Mouse (Mus musculus) lung, postnatal 0 days (tissue): ENCODE measurements around the gene Wbp11. TPM values are rescaled to one million over a fixed set of nuclear protein-coding genes. Genes with fewer than 3 reads are reported as not detected.

ENCODE experiments used
- ATAC-seq: fragments of 200-750 bp; cut with Nextera tagmentation; 2 replicates; pipeline ENCODE4 v1.8.0; 2017; ENCODE audit warnings: moderate library complexity
- DNase-seq: peaks from one replicate; pipeline ENCODE4 v3.0.0-alpha.2; 2016; ENCODE audit warnings: low spot score
- H3K27ac ChIP-seq: fragments of 300-500 bp; sonication (generic); 2 replicates; pipeline ENCODE4 v1.5.1; 2014; ENCODE audit warnings: antibody characterized with exemption, mild to moderate bottlenecking, low read length, mixed read lengths
- H3K27me3 ChIP-seq: fragments of 300-500 bp; sonication (generic); replicated peaks from 2 replicates; pipeline ENCODE4 v1.6.1; 2014; ENCODE audit warnings: low read length, mixed read lengths; ENCODE audit not compliant: insufficient read depth
- H3K36me3 ChIP-seq: fragments of 300-500 bp; sonication (generic); 2 replicates; pipeline ENCODE4 v1.6.1; 2014; ENCODE audit warnings: low read length, mixed read lengths; ENCODE audit not compliant: insufficient read depth
- H3K4me1 ChIP-seq: fragments of 300-500 bp; sonication (generic); 2 replicates; pipeline ENCODE4 v1.6.1; 2014; ENCODE audit warnings: antibody characterized with exemption, low read depth, low read length, mixed read lengths; ENCODE audit not compliant: insufficient read depth
- H3K4me2 ChIP-seq: fragments of 300-500 bp; sonication (generic); replicated peaks from 2 replicates; pipeline ENCODE4 v1.6.1; 2014; ENCODE audit warnings: low read depth, mild to moderate bottlenecking, low read length, moderate library complexity, mixed read lengths
- H3K4me3 ChIP-seq: fragments of 300-500 bp; sonication (generic); 2 replicates; pipeline ENCODE4 v1.5.1; 2014; ENCODE audit warnings: low read depth, low read length
- H3K9ac ChIP-seq: fragments of 300-500 bp; sonication (generic); replicated peaks from 2 replicates; pipeline ENCODE4 v1.6.1; 2014; ENCODE audit warnings: low read depth, mild to moderate bottlenecking
- H3K9me3 ChIP-seq: fragments of 300-500 bp; sonication (generic); 2 replicates; pipeline ENCODE4 v1.6.1; 2016; ENCODE audit warnings: low read length, mixed read lengths
- CTCF ChIP-seq: IDR thresholded peaks from 2 replicates; pipeline ENCODE4 v1.5.1; 2016; ENCODE audit warnings: antibody characterized with exemption, mild to moderate bottlenecking
- EP300 ChIP-seq: IDR thresholded peaks from 2 replicates; pipeline ENCODE4 v1.6.1; 2016; ENCODE audit warnings: antibody characterized with exemption, mild to moderate bottlenecking, control low read depth
- WGBS: fragments of 180-500 bp; shearing (Covaris S2); extraction: QIAGEN DNeasy Blood & Tissue Kit; methylation state at CpG from one replicate; pipeline ENCODE4 v1.1.7; 2014; 5-methylcytosine and 5-hydroxymethylcytosine counted together
- polyA plus RNA-seq: library from polyadenylated mRNA; unstranded; fragments of >200 nt; fragmentation: Nextera tagmentation; extraction: Ambion mirVana; gene quantifications from 2 replicates; pipeline ENCODE4 v1.2.1, GENCODE M21; 2015

Wbp11 gene
- polyA plus RNA-seq, 1 experiment from 2014 or later = 44.4 TPM

- Histone ChIP-seq H3K36me3 (peaks cover 14% of the 10 kb centered on the region), H3K27me3 (no peaks in the 10 kb centered on the region), H3K27ac (peak overlapping the region; percentile 60), H3K4me1 (0 out of 2 replicates have a peak, but pooled peaks cover 4% of the 10 kb centered on the region), H3K4me2 (peak overlapping the region; percentile 52), H3K9ac (no peak overlapping the region), H3K4me3 (peak overlapping the region; percentile 27; the same call in 1 of the 2 replicates), H3K9me3 (no peaks in the 10 kb centered on the region)
- TF ChIP-seq EP300 (no peak), CTCF (no peak)
- DNase-seq = no peak
- no peak for ATAC-seq
- 31% methylated on average over 4 of the region's 4 CpGs for WGBS
These were observed 648 bp upstream of the Wbp11 start for GRCm38 (mm10) chr6:136828681-136829080.

- H3K27me3 ChIP-seq = no peaks in the 10 kb centered on the region
- WGBS = under 1% methylated on average over 34 of the region's 34 CpGs
- no peak for TF ChIP-seq CTCF
- no peak for TF ChIP-seq EP300
- H3K4me3 ChIP-seq = peak within 1 kb of the TSS; percentile 100
- H3K36me3 ChIP-seq = peaks cover 17% of the 10 kb centered on the region
- DNase-seq (peak; percentile 49), ATAC-seq (peak; percentile 25)
- H3K27ac ChIP-seq = peak within 1 kb of the TSS; percentile 90
- H3K9me3 ChIP-seq = no peaks in the 10 kb centered on the region
- peak within 1 kb of the TSS; percentile 99 for H3K9ac ChIP-seq
- H3K4me2 ChIP-seq = peak within 1 kb of the TSS; percentile 66
- 0 out of 2 replicates have a peak, but pooled peaks cover 4% of the 10 kb centered on the region for H3K4me1 ChIP-seq
These were observed 535 bp downstream of the Wbp11 start, which contains the start of gene BC049715 for GRCm38 (mm10) chr6:136827516-136827880. Gene BC049715 (plus strand): TSS chr6:136827626.

GRCm38 (mm10) chr6:136827116-136827515 lies 917 bp downstream of the Wbp11 start:
- no peak for ATAC-seq
- Histone ChIP-seq H3K4me3 (peak overlapping the region; percentile 100), H3K27ac (no peak overlapping the region), H3K4me2 (peak overlapping the region; percentile 66), H3K36me3 (peaks cover 21% of the 10 kb centered on the region), H3K9ac (peak overlapping the region; percentile 99), H3K4me1 (0 out of 2 replicates have a peak, but pooled peaks cover 4% of the 10 kb centered on the region), H3K9me3 (no peaks in the 10 kb centered on the region), H3K27me3 (no peaks in the 10 kb centered on the region)
- WGBS = 12% methylated on average over 7 of the region's 7 CpGs
- TF ChIP-seq EP300 (no peak), CTCF (no peak)
- no peak for DNase-seq

- H3K9ac ChIP-seq = no peak overlapping the region
- DNase-seq (no peak), ATAC-seq (no peak)
- H3K4me3 ChIP-seq = no peak overlapping the region
- no peaks in the 10 kb centered on the region for H3K9me3 ChIP-seq
- WGBS = 92% methylated on average over 8 of the region's 8 CpGs
- TF ChIP-seq EP300 = no peak
- no peak for TF ChIP-seq CTCF
- H3K4me1 ChIP-seq = 0 out of 2 replicates have a peak, but pooled peaks cover 4% of the 10 kb centered on the region
- no peak overlapping the region for H3K4me2 ChIP-seq
- peaks cover 40% of the 10 kb centered on the region for H3K36me3 ChIP-seq
- H3K27ac ChIP-seq = no peak overlapping the region
- no peaks in the 10 kb centered on the region for H3K27me3 ChIP-seq
These were observed 3.0 kb downstream of the Wbp11 start for GRCm38 (mm10) chr6:136824987-136825386.

DNA sequence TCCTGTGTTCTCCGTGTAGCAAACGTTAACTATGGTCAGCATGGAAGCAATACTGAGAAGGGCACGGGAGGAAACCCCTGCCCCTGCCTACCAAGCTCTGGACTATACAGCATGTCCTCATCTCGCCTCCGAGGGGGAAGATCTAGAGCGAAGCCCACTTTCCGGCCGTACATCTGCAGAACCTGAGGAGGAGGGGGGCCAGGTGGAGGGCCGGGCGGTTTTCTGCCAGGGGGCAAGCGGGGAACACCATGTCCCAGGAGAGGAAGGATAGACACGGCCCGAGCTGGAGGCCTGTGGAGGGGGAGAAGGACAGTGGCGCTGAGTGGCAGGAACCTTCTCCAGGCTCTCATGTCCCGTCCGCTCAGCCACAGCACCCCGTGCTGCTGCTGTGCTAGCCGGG lies 6.9 kb downstream of the Wbp11 start:
- Histone ChIP-seq H3K4me1 (no peaks in the 10 kb centered on the region), H3K4me2 (no peak overlapping the region), H3K9me3 (no peaks in the 10 kb centered on the region), H3K9ac (no peak overlapping the region), H3K36me3 (peaks cover 58% of the 10 kb centered on the region), H3K27ac (no peak overlapping the region), H3K27me3 (no peaks in the 10 kb centered on the region), H3K4me3 (no peak overlapping the region)
- WGBS = 93% methylated on average over 18 of the region's 18 CpGs
- ATAC-seq = no peak
- DNase-seq = no peak
- TF ChIP-seq CTCF = no peak
- no peak for TF ChIP-seq EP300

- ATAC-seq (no peak), DNase-seq (no peak)
- TF ChIP-seq CTCF = no peak
- TF ChIP-seq EP300 = no peak
These were observed 7.7 kb downstream of the Wbp11 start for GRCm38 (mm10) chr6:136820381-136820780.

GRCm38 (mm10) chr6:136817549-136817948 lies 10.5 kb downstream of the Wbp11 start:
- 97% methylated on average over 3 of the region's 3 CpGs for WGBS
- TF ChIP-seq EP300 (no peak), CTCF (no peak)

More at GRCm38 (mm10) chr6:136820381-136820780, 7.7 kb downstream of the Wbp11 start:
- Histone ChIP-seq H3K27ac (no peak overlapping the region), H3K9ac (no peak overlapping the region), H3K4me1 (no peaks in the 10 kb centered on the region), H3K4me2 (no peak overlapping the region), H3K4me3 (no peak overlapping the region), H3K27me3 (no peaks in the 10 kb centered on the region), H3K9me3 (no peaks in the 10 kb centered on the region), H3K36me3 (peaks cover 65% of the 10 kb centered on the region)
- WGBS = 94% methylated on average over 21 of the region's 21 CpGs

More at GRCm38 (mm10) chr6:136817549-136817948, 10.5 kb downstream of the Wbp11 start:
- peaks cover 66% of the 10 kb centered on the region for H3K36me3 ChIP-seq
- no peaks in the 10 kb centered on the region for H3K27me3 ChIP-seq
- DNase-seq (no peak), ATAC-seq (no peak)
- H3K4me2 ChIP-seq = no peak overlapping the region
- H3K9ac ChIP-seq = no peak overlapping the region
- H3K27ac ChIP-seq = no peak overlapping the region
- H3K4me3 ChIP-seq = no peak overlapping the region
- H3K4me1 ChIP-seq = no peaks in the 10 kb centered on the region
- no peaks in the 10 kb centered on the region for H3K9me3 ChIP-seq
